Mouse (Mus musculus) liver, embryonic 15.5 days (tissue): ENCODE data around the gene Gdf9. TPM values are rescaled to one million over a fixed set of nuclear protein-coding genes. Genes with fewer than 3 reads are reported as not detected.

ENCODE experiments used
- ATAC-seq: fragments of 200-750 bp; cut with Nextera tagmentation; 2 replicates; pipeline ENCODE4 v1.8.0; 2017; ENCODE audit warnings: moderate number of reproducible peaks, mild to moderate bottlenecking, moderate library complexity; ENCODE audit not compliant: insufficient read depth
- H3K27ac ChIP-seq: fragments of 300-500 bp; sonication (generic); replicated peaks from 2 replicates; pipeline ENCODE4 v1.5.1; 2015; ENCODE audit warnings: mild to moderate bottlenecking, inconsistent platforms
- H3K27me3 ChIP-seq: fragments of 300-500 bp; sonication (generic); 2 replicates; pipeline ENCODE4 v1.6.1; 2015; ENCODE audit warnings: mild to moderate bottlenecking, inconsistent platforms
- H3K36me3 ChIP-seq: fragments of 300-500 bp; sonication (generic); replicated peaks from 2 replicates; pipeline ENCODE4 v1.6.1; 2015; ENCODE audit warnings: moderate library complexity, mild to moderate bottlenecking, inconsistent platforms
- H3K4me1 ChIP-seq: fragments of 300-500 bp; sonication (generic); replicated peaks from 2 replicates; pipeline ENCODE4 v1.6.1; 2015; ENCODE audit warnings: inconsistent platforms
- H3K4me2 ChIP-seq: fragments of 300-500 bp; sonication (generic); 2 replicates; pipeline ENCODE4 v1.6.1; 2015; ENCODE audit warnings: moderate library complexity, mild to moderate bottlenecking, inconsistent platforms
- H3K4me3 ChIP-seq: fragments of 300-500 bp; sonication (generic); replicated peaks from 2 replicates; pipeline ENCODE4 v1.5.1; 2015; ENCODE audit warnings: mild to moderate bottlenecking, inconsistent platforms
- H3K9ac ChIP-seq: fragments of 300-500 bp; sonication (generic); 2 replicates; pipeline ENCODE4 v1.6.1; 2015; ENCODE audit warnings: moderate library complexity, mild to moderate bottlenecking, inconsistent platforms
- H3K9me3 ChIP-seq: fragments of 300-500 bp; sonication (generic); replicated peaks from 2 replicates; pipeline ENCODE4 v1.6.1; 2016; ENCODE audit warnings: inconsistent platforms
- WGBS: fragments of 180-500 bp; shearing (Covaris S2); methylation state at CpG from one replicate; pipeline ENCODE4 v1.1.7; 2015; ENCODE audit warnings: mixed read lengths; ENCODE audit not compliant: insufficient replicate concordance; 5-methylcytosine and 5-hydroxymethylcytosine counted together
- microRNA-seq: library from miRNA; unstranded; fragments of <30 nt; microRNA quantifications from one replicate; pipeline ENCODE4, GENCODE M21; 2016
- polyA plus RNA-seq: library from polyadenylated mRNA; unstranded; fragments of >200 nt; fragmentation: Nextera tagmentation; extraction: Ambion mirVana; gene quantifications from 2 replicates; pipeline ENCODE4 v1.2.1, GENCODE M21; 2015

The Gdf9 gene
- polyA plus RNA-seq, 1 experiment from 2014 or later: 0.24 TPM

- Histone ChIP-seq H3K4me3 (peak overlapping the region; percentile 75), H3K9me3 (no peaks in the 10 kb centered on the region), H3K36me3 (peaks cover 20% of the 10 kb centered on the region), H3K4me1 (peaks cover 64% of the 10 kb centered on the region), H3K27me3 (peaks cover 61% of the 10 kb centered on the region), H3K4me2 (peak overlapping the region; percentile 92), H3K27ac (peak overlapping the region; percentile 99), H3K9ac (peak overlapping the region; percentile 87)
- WGBS: 1% methylated on average over 62 of the region's 62 CpGs
- ATAC-seq: peak; percentile 2; the same call in 1 of the 2 replicates
Observed at GRCm38 (mm10) chr11:53479171-53479782, 48.5 kb downstream of the Gdf9 start.

GRCm38 (mm10) chr11:53479783-53480301, 49.0 kb downstream of the Gdf9 start, which contains the start of the genes Gm9945 and Sowaha:
Gene Gm9945 (plus strand): TSS chr11:53480166.
Gene Sowaha (minus strand): TSS chr11:53480274.
- Histone ChIP-seq H3K36me3 (peaks cover 20% of the 10 kb centered on the region), H3K9me3 (no peaks in the 10 kb centered on the region), H3K4me3 (peak within 1 kb of the TSS; percentile 75), H3K27me3 (peaks cover 55% of the 10 kb centered on the region), H3K27ac (peak within 1 kb of the TSS; percentile 99), H3K9ac (peak within 1 kb of the TSS; percentile 87), H3K4me1 (peaks cover 69% of the 10 kb centered on the region), H3K4me2 (peak within 1 kb of the TSS; percentile 92)
- ATAC-seq: peak; percentile 69
- WGBS: under 1% methylated on average over 40 of the region's 40 CpGs

- Histone ChIP-seq H3K4me3 (peak overlapping the region; percentile 75), H3K9ac (peak overlapping the region; percentile 43), H3K4me2 (peak overlapping the region; percentile 92), H3K27ac (peak overlapping the region; percentile 99), H3K9me3 (no peaks in the 10 kb centered on the region), H3K4me1 (peaks cover 76% of the 10 kb centered on the region), H3K27me3 (peaks cover 44% of the 10 kb centered on the region), H3K36me3 (peaks cover 18% of the 10 kb centered on the region)
- WGBS: 26% methylated on average over 4 of the region's 4 CpGs
- peak; percentile 70 for ATAC-seq
Observed at GRCm38 (mm10) chr11:53481088-53481730, 50.4 kb downstream of the Gdf9 start.

GRCm38 (mm10) chr11:53483159-53483891, 52.5 kb downstream of the Gdf9 start:
- Histone ChIP-seq H3K27me3 (peaks cover 46% of the 10 kb centered on the region), H3K4me3 (peak overlapping the region; percentile 39), H3K36me3 (peaks cover 2% of the 10 kb centered on the region; the same call in 1 of the 2 replicates), H3K9me3 (no peaks in the 10 kb centered on the region), H3K27ac (peak overlapping the region; percentile 99), H3K9ac (peak overlapping the region; percentile 49), H3K4me1 (peaks cover 82% of the 10 kb centered on the region), H3K4me2 (peak overlapping the region; percentile 66)
- peak; percentile 80 for ATAC-seq
- 21% methylated on average over 9 of the region's 9 CpGs for WGBS

GRCm38 (mm10) chr11:53485719-53486118, 54.9 kb downstream of the Gdf9 start:
- WGBS: 42% methylated on average over 3 of the region's 3 CpGs
- Histone ChIP-seq H3K4me2 (no peak overlapping the region), H3K27me3 (peaks cover 26% of the 10 kb centered on the region), H3K4me1 (peaks cover 58% of the 10 kb centered on the region), H3K27ac (0 out of 2 replicates have a peak overlapping the region, but pooled peaks have one; percentile 31), H3K9ac (no peak overlapping the region), H3K36me3 (no peaks in the 10 kb centered on the region), H3K4me3 (no peak overlapping the region), H3K9me3 (no peaks in the 10 kb centered on the region)
- no peak for ATAC-seq

GRCm38 (mm10) chr11:53486351-53486750, 55.5 kb downstream of the Gdf9 start:
- no peak overlapping the region for H3K27ac ChIP-seq
- no peak overlapping the region for H3K4me2 ChIP-seq
- no peak overlapping the region for H3K4me3 ChIP-seq
- H3K4me1 ChIP-seq: peaks cover 55% of the 10 kb centered on the region
- peaks cover 26% of the 10 kb centered on the region for H3K27me3 ChIP-seq
- 82% methylated on average over 3 of the region's 3 CpGs for WGBS
- H3K36me3 ChIP-seq: no peaks in the 10 kb centered on the region
- H3K9me3 ChIP-seq: no peaks in the 10 kb centered on the region
- no peak for ATAC-seq
- no peak overlapping the region for H3K9ac ChIP-seq

- peaks cover 52% of the 10 kb centered on the region for H3K4me1 ChIP-seq
- 0 out of 2 replicates have a peak overlapping the region, but pooled peaks have one; percentile 3 for H3K4me3 ChIP-seq
- H3K27ac ChIP-seq: no peak overlapping the region
- 13% methylated on average over 27 of the region's 27 CpGs for WGBS
- peak overlapping the region; percentile 35 for H3K4me2 ChIP-seq
- H3K36me3 ChIP-seq: no peaks in the 10 kb centered on the region
- no peak overlapping the region for H3K9ac ChIP-seq
- no peak for ATAC-seq
- H3K9me3 ChIP-seq: no peaks in the 10 kb centered on the region
- H3K27me3 ChIP-seq: peaks cover 26% of the 10 kb centered on the region
Observed at GRCm38 (mm10) chr11:53486822-53487594, 56.2 kb downstream of the Gdf9 start.

Small RNA genes lying within 50 kb of the gene (microRNA-seq; reads per million reads assigned to microRNA genes)
- not detected for gene Mir6920

Other genes with a start within 250 kb of the Gdf9 start
- 37.1 and 41.7 TPM in 2 replicates for gene Hspa4, start 130.6 kb upstream of the Gdf9 start, polyA plus RNA-seq
- gene Zcchc10, start 106.3 kb upstream of the Gdf9 start, polyA plus RNA-seq: 7.2 and 7.8 TPM in 2 replicates
- gene Aff4, start 80.2 kb upstream of the Gdf9 start, polyA plus RNA-seq: 8.0 and 9.7 TPM in 2 replicates
- 49.7 and 54.7 TPM in 2 replicates for gene Leap2, start 7.9 kb upstream of the Gdf9 start, polyA plus RNA-seq
- gene Uqcrq, start 192 bp upstream of the Gdf9 start, polyA plus RNA-seq: 473 and 512 TPM in 2 replicates
- gene Gm10447, start 26.1 kb downstream of the Gdf9 start, polyA plus RNA-seq: 0.09 and 0.13 TPM in 2 replicates
- gene Shroom1, start 26.2 kb downstream of the Gdf9 start, polyA plus RNA-seq: 2.9 and 4.0 TPM in 2 replicates
- not detected in 2 replicates for gene Gm9837, start 39.5 kb downstream of the Gdf9 start, polyA plus RNA-seq
- 0.62 and 0.99 TPM in 2 replicates for gene Gm9945, start 49.1 kb downstream of the Gdf9 start, polyA plus RNA-seq
- gene Sowaha, start 49.3 kb downstream of the Gdf9 start, polyA plus RNA-seq: 18.7 and 23.0 TPM in 2 replicates
- 18.2 and 18.3 TPM in 2 replicates for gene Sept8, start 88.2 kb downstream of the Gdf9 start, polyA plus RNA-seq
- gene Kif3a, start 136.4 kb downstream of the Gdf9 start, polyA plus RNA-seq: 7.3 and 7.5 TPM in 2 replicates
- 0.35 and 0.52 TPM in 2 replicates for gene Il4, start 187.6 kb downstream of the Gdf9 start, polyA plus RNA-seq
- gene Il13, start 203.7 kb downstream of the Gdf9 start, polyA plus RNA-seq: not detected in 2 replicates